Mouse (Mus musculus): Measurements from ENCODE around the gene Eral1. TPM values are rescaled to one million over a fixed set of nuclear protein-coding genes. Genes with fewer than 3 reads are reported as not detected.
"Not testable (repeated sequence)": the region's sequence is repeated elsewhere in the genome, so short reads cannot be mapped to it uniquely, and the experiment has no call there.

Eral1 gene
- polyA plus RNA-seq, 1 experiment: 34.0 TPM

DNA sequence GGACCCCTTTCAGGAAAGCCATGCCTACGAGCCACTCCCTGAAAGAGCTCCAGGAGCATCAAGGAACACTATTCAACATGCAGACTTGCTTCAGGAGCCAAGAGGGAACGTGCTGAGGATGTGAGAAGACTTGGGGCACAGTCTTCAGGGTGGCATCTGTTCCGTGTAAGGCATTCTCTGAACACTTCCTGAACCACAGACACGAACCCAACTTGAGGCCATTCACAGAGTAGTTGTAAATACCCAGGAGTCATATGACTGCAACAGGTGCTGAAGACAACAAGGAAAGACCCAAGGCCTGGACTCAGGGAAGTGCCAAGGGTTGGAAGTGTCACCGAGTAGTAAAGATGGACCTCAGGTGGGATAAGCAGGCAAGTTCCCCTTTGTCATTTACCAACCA lies 12.6 kb downstream of the Eral1 start:
- 61% methylated on average over 5 of the region's 5 CpGs for WGBS
- no peaks in the 10 kb centered on the region for H3K27me3 ChIP-seq (ENCODE audit: control insufficient read depth, insufficient read depth, low read length)
- TF ChIP-seq POLR2A (IDR thresholded peaks at IDR 0.05; ENCODE audit: borderline replicate concordance, insufficient read depth, low read length) (no peak), CTCF (IDR thresholded peaks at IDR 0.05; ENCODE audit: borderline replicate concordance, insufficient read depth, low read depth, low read length) (no peak)
- DNase-seq: no peak
- H3K27ac ChIP-seq (ENCODE audit: insufficient read depth, low read length): no peak overlapping the region
- no peak overlapping the region for H3K4me3 ChIP-seq (replicated peaks; ENCODE audit: insufficient read depth, low read depth, low read length)
- H3K4me1 ChIP-seq (ENCODE audit: control insufficient read depth, insufficient read depth, low read length): no peaks in the 10 kb centered on the region

DNA sequence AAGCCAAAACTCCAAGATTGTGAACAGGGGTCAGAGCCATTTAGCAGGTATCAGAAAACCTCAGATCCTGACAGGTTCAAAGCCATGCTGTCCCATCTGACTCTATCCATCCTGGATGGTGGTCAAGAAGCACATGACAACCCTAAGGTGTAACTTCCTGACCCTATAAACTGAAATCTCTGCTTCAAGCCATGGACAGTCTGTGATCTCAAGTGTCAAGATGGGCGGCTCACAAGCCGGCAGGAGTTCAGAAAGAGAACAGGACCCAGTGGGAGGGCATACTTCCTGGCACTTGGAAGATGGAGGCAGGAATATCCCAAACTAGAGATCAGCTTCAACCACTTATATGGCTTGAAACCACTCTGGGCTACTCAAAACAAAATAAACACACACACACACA lies 13.5 kb downstream of the Eral1 start:
- H3K27ac ChIP-seq (ENCODE audit: insufficient read depth, low read length): no peak overlapping the region
- no peaks in the 10 kb centered on the region for H3K27me3 ChIP-seq (ENCODE audit: control insufficient read depth, insufficient read depth, low read length)
- no peak overlapping the region for H3K4me3 ChIP-seq (replicated peaks; ENCODE audit: insufficient read depth, low read depth, low read length)
- TF ChIP-seq POLR2A (IDR thresholded peaks at IDR 0.05; ENCODE audit: borderline replicate concordance, insufficient read depth, low read length) (no peak), CTCF (IDR thresholded peaks at IDR 0.05; ENCODE audit: borderline replicate concordance, insufficient read depth, low read depth, low read length) (no peak)
- no peaks in the 10 kb centered on the region for H3K4me1 ChIP-seq (ENCODE audit: control insufficient read depth, insufficient read depth, low read length)
- DNase-seq: no peak
- WGBS: 45% methylated on average over 2 of the region's 2 CpGs

DNA sequence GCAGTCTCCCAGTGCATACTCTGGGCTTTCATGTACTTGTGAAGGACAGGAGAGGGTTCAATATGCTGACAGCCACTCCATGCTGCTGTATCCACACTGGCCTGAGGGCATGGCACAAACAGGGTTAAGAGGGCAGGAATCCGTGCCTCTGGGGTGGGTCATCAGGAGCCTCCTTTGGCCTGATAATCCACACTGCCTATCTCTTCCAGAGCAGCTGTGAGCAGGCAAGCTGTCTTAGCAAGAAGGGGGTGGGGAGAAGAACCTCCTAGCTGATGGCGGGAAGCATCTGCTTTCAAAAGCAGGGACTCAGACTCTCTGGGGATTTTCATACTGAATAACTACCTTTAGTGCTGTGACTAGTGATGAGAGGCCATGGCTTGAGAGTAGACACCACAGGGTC lies 14.3 kb downstream of the Eral1 start:
- H3K4me1 ChIP-seq (ENCODE audit: control insufficient read depth, insufficient read depth, low read length): no peaks in the 10 kb centered on the region
- no peak overlapping the region for H3K27ac ChIP-seq (ENCODE audit: insufficient read depth, low read length)

DNA sequence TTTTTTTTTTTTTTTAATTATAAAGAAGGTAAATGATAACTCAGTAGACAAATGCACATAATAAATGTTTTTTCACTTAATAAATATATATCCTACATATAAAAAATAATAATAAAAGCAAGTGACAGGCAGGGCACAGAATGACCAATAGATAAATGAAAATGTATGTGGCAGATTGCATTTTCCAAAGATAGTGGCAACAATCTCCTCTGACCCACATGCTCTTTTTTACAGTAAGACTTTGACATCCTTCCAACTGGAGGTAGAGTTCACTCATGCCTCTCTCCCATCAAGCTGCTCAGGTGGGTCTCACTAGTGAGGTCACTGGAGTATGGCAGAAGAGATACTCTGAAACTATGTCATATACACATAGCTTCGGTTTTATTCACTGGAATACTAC lies 17.6 kb downstream of the Eral1 start:
- TF ChIP-seq POLR2A (IDR thresholded peaks at IDR 0.05; ENCODE audit: borderline replicate concordance, insufficient read depth, low read length) (no peak), CTCF (IDR thresholded peaks at IDR 0.05; ENCODE audit: borderline replicate concordance, insufficient read depth, low read depth, low read length) (no peak)
- DNase-seq: no peak

More for the DNA sequence above, 14.3 kb downstream of the Eral1 start:
- Histone ChIP-seq H3K27me3 (ENCODE audit: control insufficient read depth, insufficient read depth, low read length) (no peaks in the 10 kb centered on the region), H3K4me3 (replicated peaks; ENCODE audit: insufficient read depth, low read depth, low read length) (no peak overlapping the region)
- 48% methylated on average over 2 of the region's 2 CpGs for WGBS
- DNase-seq: no peak
- TF ChIP-seq POLR2A (IDR thresholded peaks at IDR 0.05; ENCODE audit: borderline replicate concordance, insufficient read depth, low read length): no peak
- no peak for TF ChIP-seq CTCF (IDR thresholded peaks at IDR 0.05; ENCODE audit: borderline replicate concordance, insufficient read depth, low read depth, low read length)

DNA sequence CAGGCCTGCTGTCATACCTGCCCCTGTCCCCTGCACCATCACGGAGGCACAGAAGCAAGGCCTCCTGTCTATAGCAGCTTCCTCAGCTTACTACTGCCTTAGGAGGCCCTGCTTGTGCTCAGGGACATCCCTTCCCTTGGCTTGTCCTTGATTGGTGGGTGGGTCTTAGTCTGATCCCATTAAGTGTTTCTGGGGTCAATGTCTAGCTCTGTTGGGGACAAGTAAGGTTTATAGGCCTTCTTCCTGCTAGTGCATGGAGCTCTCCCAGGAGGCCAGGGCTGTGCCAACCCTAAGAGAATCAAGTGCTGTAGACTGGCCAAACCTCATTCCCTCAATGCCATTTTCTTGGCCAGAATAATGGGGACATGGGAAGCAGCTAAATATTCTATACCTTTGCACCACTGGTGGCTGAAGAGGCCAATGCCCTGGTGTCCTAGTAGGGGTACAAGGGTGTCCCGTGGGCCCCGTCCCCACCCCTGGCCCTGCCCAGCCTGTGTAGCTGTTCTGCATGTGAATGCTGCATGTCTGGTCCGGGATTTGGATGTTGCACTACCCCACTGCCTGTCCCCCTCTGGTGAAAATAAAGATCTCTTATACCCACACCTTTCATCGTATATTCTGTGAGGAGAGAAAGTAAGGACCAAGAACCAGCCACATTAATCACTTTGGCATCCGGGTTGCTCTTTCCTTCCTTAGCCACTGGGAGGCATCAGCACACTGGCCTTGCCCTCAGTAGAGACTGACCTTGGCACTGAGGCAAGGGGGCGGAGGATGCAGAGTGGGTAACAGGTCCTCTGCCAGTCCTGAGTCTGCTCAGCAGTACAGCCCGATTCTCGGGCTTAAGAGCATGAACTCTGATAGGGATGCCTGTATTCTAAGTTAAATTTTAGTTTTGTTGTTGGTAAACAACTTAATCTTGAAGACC lies 20.1 kb downstream of the Eral1 start:
- no peaks in the 10 kb centered on the region for H3K4me1 ChIP-seq (ENCODE audit: control insufficient read depth, insufficient read depth, low read length)
- no peak overlapping the region for H3K4me3 ChIP-seq (replicated peaks; ENCODE audit: insufficient read depth, low read depth, low read length)
- no peaks in the 10 kb centered on the region for H3K27me3 ChIP-seq (ENCODE audit: control insufficient read depth, insufficient read depth, low read length)
- DNase-seq: peak; percentile 55 to 65
- no peak overlapping the region for H3K27ac ChIP-seq (ENCODE audit: insufficient read depth, low read length)
- TF ChIP-seq POLR2A (IDR thresholded peaks at IDR 0.05; ENCODE audit: borderline replicate concordance, insufficient read depth, low read length) (no peak), CTCF (IDR thresholded peaks at IDR 0.05; ENCODE audit: borderline replicate concordance, insufficient read depth, low read depth, low read length) (peak; percentile 86)
- 38% methylated on average over 9 of the region's 9 CpGs for WGBS

More for the DNA sequence above, 17.6 kb downstream of the Eral1 start:
- H3K4me3 ChIP-seq (replicated peaks; ENCODE audit: insufficient read depth, low read depth, low read length): no peak overlapping the region
- no peaks in the 10 kb centered on the region for H3K27me3 ChIP-seq (ENCODE audit: control insufficient read depth, insufficient read depth, low read length)
- WGBS: 90% methylated on average over 1 of the region's 1 CpGs
- H3K27ac ChIP-seq (ENCODE audit: insufficient read depth, low read length): no peak overlapping the region
- no peaks in the 10 kb centered on the region for H3K4me1 ChIP-seq (ENCODE audit: control insufficient read depth, insufficient read depth, low read length)

DNA sequence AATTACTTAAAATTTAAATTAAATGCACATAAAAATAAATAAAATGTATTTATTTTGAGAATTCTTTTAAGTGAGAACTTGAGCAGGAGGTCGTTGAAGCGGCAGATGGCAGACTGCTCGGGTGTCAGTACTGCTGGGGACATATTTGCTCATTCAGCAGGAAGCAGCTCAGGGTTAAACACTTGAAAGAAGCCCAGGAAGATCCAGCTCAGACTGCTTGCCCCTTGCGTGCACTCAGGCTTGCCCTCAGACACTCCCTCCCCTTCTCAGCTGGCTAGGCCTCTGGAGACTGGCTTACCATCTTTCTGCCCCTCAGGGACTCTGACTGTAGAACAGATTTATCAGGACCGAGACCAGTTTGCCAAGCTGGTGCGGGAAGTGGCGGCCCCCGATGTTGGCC lies 23.2 kb downstream of the Eral1 start:
- Histone ChIP-seq H3K4me3 (replicated peaks; ENCODE audit: insufficient read depth, low read depth, low read length) (no peak overlapping the region), H3K4me1 (ENCODE audit: control insufficient read depth, insufficient read depth, low read length) (no peaks in the 10 kb centered on the region), H3K27me3 (ENCODE audit: control insufficient read depth, insufficient read depth, low read length) (no peaks in the 10 kb centered on the region), H3K27ac (ENCODE audit: insufficient read depth, low read length) (no peak overlapping the region)
- peak in 1 of 2 experiments; percentile 6 for DNase-seq
- WGBS: 55% methylated on average over 8 of the region's 8 CpGs
- TF ChIP-seq CTCF (IDR thresholded peaks at IDR 0.05; ENCODE audit: borderline replicate concordance, insufficient read depth, low read depth, low read length) (no peak), POLR2A (IDR thresholded peaks at IDR 0.05; ENCODE audit: borderline replicate concordance, insufficient read depth, low read length) (no peak)

DNA sequence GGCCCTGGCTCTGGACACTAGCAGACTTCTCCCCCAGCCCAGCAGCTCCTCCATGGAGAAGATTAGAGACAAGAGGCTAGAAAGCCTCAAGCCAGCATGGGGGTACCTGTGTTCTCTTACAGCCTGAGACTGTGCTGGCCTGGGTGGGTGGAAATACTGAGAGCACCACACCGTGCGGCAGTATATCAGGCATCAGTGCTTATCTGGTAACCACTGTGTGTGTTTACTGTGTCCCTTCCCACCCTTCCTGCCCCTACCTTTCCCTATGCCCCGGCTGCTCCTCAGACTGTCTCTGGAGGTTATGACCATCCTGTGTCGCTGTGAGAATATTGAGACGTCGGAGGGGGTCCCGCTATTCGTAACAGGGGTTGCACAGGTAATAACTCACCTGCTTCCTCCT lies 27.1 kb downstream of the Eral1 start:
- TF ChIP-seq POLR2A (IDR thresholded peaks at IDR 0.05; ENCODE audit: borderline replicate concordance, insufficient read depth, low read length) (no peak), CTCF (IDR thresholded peaks at IDR 0.05; ENCODE audit: borderline replicate concordance, insufficient read depth, low read depth, low read length) (no peak)
- 94% methylated on average over 8 of the region's 8 CpGs for WGBS
- no peak for DNase-seq
- Histone ChIP-seq H3K27ac (ENCODE audit: insufficient read depth, low read length) (no peak overlapping the region), H3K27me3 (ENCODE audit: control insufficient read depth, insufficient read depth, low read length) (no peaks in the 10 kb centered on the region), H3K4me1 (ENCODE audit: control insufficient read depth, insufficient read depth, low read length) (no peaks in the 10 kb centered on the region), H3K4me3 (replicated peaks; ENCODE audit: insufficient read depth, low read depth, low read length) (no peak overlapping the region)

DNA sequence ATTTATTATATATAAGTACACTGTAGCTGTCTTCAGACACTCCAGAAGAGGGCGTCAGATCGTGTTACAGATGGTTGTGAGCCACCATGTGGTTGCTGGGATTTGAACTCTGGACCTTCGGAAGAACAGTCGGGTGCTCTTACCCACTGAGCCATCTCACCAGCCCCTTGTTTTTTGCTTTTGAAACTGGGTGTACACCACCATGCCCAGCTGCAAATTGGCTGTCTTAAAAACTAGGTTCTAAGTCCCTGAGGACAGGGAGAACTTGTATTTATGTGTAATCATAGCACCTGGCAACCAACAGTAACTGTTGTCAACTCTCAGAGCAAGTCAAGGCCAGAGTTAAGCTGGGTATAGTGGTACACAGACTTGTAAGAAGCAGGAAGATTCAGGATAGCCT lies 31.5 kb downstream of the Eral1 start:
- DNase-seq; H3K27me3 ChIP-seq (ENCODE audit: control insufficient read depth, insufficient read depth, low read length); H3K4me3 ChIP-seq (replicated peaks; ENCODE audit: insufficient read depth, low read depth, low read length); H3K27ac ChIP-seq (ENCODE audit: insufficient read depth, low read length): not testable (repeated sequence)
- WGBS: 90% methylated on average over 4 of the region's 4 CpGs
- H3K4me1 ChIP-seq (ENCODE audit: control insufficient read depth, insufficient read depth, low read length): peaks cover 14% of the 10 kb centered on the region; the same call in 1 of the 2 replicates

All from cerebellum, adult 2 months (tissue).